Mouse (Mus musculus) testis, adult 2 months (tissue): ENCODE data around the gene Acrbp.

Experiments
- CTCF ChIP-seq: fragments of 200-500 bp; IDR thresholded peaks from 2 replicates; pipeline ENCODE4 v1.5.1; 2012; ENCODE audit warnings: low read depth, mild to moderate bottlenecking, inconsistent platforms, low read length, moderate library complexity; ENCODE audit not compliant: control insufficient read depth, insufficient read depth, insufficient replicate concordance
- POLR2A ChIP-seq: fragments of 200-500 bp; IDR thresholded peaks from 2 replicates; pipeline ENCODE4 v1.6.1; 2012; ENCODE audit warnings: low read depth, mild to moderate bottlenecking, inconsistent platforms, low read length, moderate library complexity; ENCODE audit not compliant: control insufficient read depth

DNA sequence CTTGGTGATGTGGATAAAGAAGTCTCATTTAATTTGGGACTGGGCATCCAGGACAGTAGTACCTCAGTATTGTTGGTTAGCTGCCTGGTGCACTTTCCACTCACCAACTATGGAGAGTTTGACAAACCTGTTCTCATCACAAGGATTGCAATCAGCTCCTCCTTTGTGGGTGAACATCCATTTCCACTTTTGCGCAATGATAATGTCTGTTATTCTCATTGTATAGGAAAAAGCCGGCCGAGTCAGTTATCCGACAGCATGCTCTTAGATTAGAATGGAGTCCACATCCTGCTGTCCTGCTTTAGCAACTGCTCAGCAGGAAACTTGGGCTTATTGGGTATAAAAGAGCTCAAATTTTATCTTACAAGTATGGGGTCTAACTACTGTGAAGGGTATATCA lies 10.8 kb upstream of the Acrbp start:
- no peak for TF ChIP-seq CTCF
- no peak for TF ChIP-seq POLR2A
